ENCODE assay signal across 9 mouse cellular contexts in genomic region chr14:51940944-51941560, GRCm38 (mm10). TPM values are rescaled to one million over a fixed set of nuclear protein-coding genes. Genes with fewer than 3 reads are reported as not detected.
DNase-seq lines count a peak whose midpoint lies in the region; ATAC-seq lines count a peak whose summit lies in the region.
"Had no signal": no experiment of that assay in that cellular context is flagged by ENCODE, and none has a peak within 500 bp of the region (broad histone marks: within the 10 kb centered on the region; RNA-seq: fewer than 3 reads in every experiment).

No protein-coding gene starts in this region.

- H3K4me2 ChIP-seq in liver, embryonic 11.5 days, result no peak overlapping the region
- H3K4me2 ChIP-seq: neural tube, embryonic 12.5 days had no signal

- H3K27ac ChIP-seq in liver, embryonic 11.5 days (ENCODE audit: low read depth, low read length), result no peak overlapping the region
- H3K27ac ChIP-seq: neural tube, embryonic 12.5 days had no signal

- intact Hi-C loops in heart, postnatal 36 days (cut with DNase I), result loop anchor here (5.0 kb wide), 1 partner anchor 41 kb away; the partner anchor contains the start of gene Arhgef40

- peak; percentile 46 for DNase-seq in urinary bladder, postnatal 14 days (ENCODE audit: low spot score)
- DNase-seq in urinary bladder, postnatal 25 days (ENCODE audit: low spot score), result no peak
- DNase-seq in heart, postnatal 36 days, result peak; percentile 26 to 32
- no peak for DNase-seq in liver, embryonic 11.5 days (ENCODE audit: low spot score)
- no peak for DNase-seq in left cerebral cortex, adult 11 months (ENCODE audit: low spot score)
- no peak for DNase-seq in cerebellum, adult 9-11 months
- no peak for DNase-seq in spleen, postnatal 36 days (ENCODE audit: low spot score in 2 of 2)

- no peaks in the 10 kb centered on the region for H3K27me3 ChIP-seq in liver, embryonic 11.5 days (replicated peaks; ENCODE audit: control insufficient read depth, insufficient read depth, low read length)
- H3K27me3 ChIP-seq: neural tube, embryonic 12.5 days had no signal

- H3K9ac ChIP-seq in liver, embryonic 11.5 days (ENCODE audit: low read depth, low read length), result no peak overlapping the region
- H3K9ac ChIP-seq: neural tube, embryonic 12.5 days had no signal

- no peak overlapping the region for H3K4me3 ChIP-seq in liver, embryonic 11.5 days (ENCODE audit: low read depth, low read length)
- H3K4me3 ChIP-seq: neural tube, embryonic 12.5 days had no signal

- WGBS in liver, embryonic 11.5 days, result 39% methylated on average over 8 of the region's 8 CpGs

- 0 out of 2 replicates have a peak, but pooled peaks cover 7% of the 10 kb centered on the region for H3K4me1 ChIP-seq in liver, embryonic 11.5 days (replicated peaks; ENCODE audit: control insufficient read depth, insufficient read depth, low read length)

- peak; percentile 43; the same call in 1 of the 2 replicates for ATAC-seq in liver, embryonic 11.5 days (replicated peaks; ENCODE audit: low FRiP score)
- no peak for ATAC-seq in CD4-positive, CD25-positive, alpha-beta regulatory T cell, adult 4 months

- H3K9me3 ChIP-seq in liver, embryonic 11.5 days (ENCODE audit: control insufficient read depth, low read length), result no peaks in the 10 kb centered on the region
- H3K9me3 ChIP-seq: neural tube, embryonic 12.5 days had no signal

- no peaks in the 10 kb centered on the region for H3K36me3 ChIP-seq in liver, embryonic 11.5 days (ENCODE audit: control insufficient read depth, insufficient read depth, low read length)
- H3K36me3 ChIP-seq: neural tube, embryonic 12.5 days had no signal

RNA-seq across cellular contexts. Expression of gene Rnase13, which starts 18.5 kb away (rescaled TPM):
- total RNA-seq in heart, postnatal 36 days (2021), result not detected
- not detected in 2 replicates for polyA plus RNA-seq in liver, embryonic 11.5 days (2014; fragmentation: Nextera tagmentation; extraction: Ambion mirVana)
- polyA plus RNA-seq in CD4-positive, CD25-positive, alpha-beta regulatory T cell, adult 4 months (2017; shearing (Covaris generic)), result not detected
- polyA plus RNA-seq: neural tube, embryonic 12.5 days had no signal

RNA-seq across cellular contexts. Expression of gene Tppp2, which starts 22.8 kb away (rescaled TPM):
- total RNA-seq in heart, postnatal 36 days (2021), result not detected
- not detected in 2 replicates for polyA plus RNA-seq in liver, embryonic 11.5 days (2014; fragmentation: Nextera tagmentation; extraction: Ambion mirVana)
- polyA plus RNA-seq in CD4-positive, CD25-positive, alpha-beta regulatory T cell, adult 4 months (2017; shearing (Covaris generic)), result not detected
- polyA plus RNA-seq: neural tube, embryonic 12.5 days had no signal

RNA-seq across cellular contexts. Expression of gene Ndrg2, which starts 27.1 kb away (rescaled TPM):
- total RNA-seq in heart, postnatal 36 days (2021), result 1,000 to 10,000 TPM; 1,444 to 1,487 TPM
- polyA plus RNA-seq in liver, embryonic 11.5 days (2014; fragmentation: Nextera tagmentation; extraction: Ambion mirVana), result 19.2 and 21.5 TPM in 2 replicates
- polyA plus RNA-seq in CD4-positive, CD25-positive, alpha-beta regulatory T cell, adult 4 months (2017; shearing (Covaris generic)), result 10 to 100 TPM; 25.0 to 38.1 TPM

RNA-seq across cellular contexts. Expression of gene Arhgef40, which starts 43.5 kb away (rescaled TPM):
- 10 to 100 TPM; 30.3 to 34.7 TPM for total RNA-seq in heart, postnatal 36 days (2021)
- 50.7 and 61.8 TPM in 2 replicates for polyA plus RNA-seq in liver, embryonic 11.5 days (2014; fragmentation: Nextera tagmentation; extraction: Ambion mirVana)
- under 1 TPM in 1 of 2 experiments, not detected in 1; 0.70 TPM for polyA plus RNA-seq in CD4-positive, CD25-positive, alpha-beta regulatory T cell, adult 4 months (2017; shearing (Covaris generic))

RNA-seq across cellular contexts. Expression of gene Slc39a2, which starts 48.4 kb away (rescaled TPM):
- total RNA-seq in heart, postnatal 36 days (2021), result under 1 TPM; 0.11 to 0.22 TPM
- polyA plus RNA-seq in liver, embryonic 11.5 days (2014; fragmentation: Nextera tagmentation; extraction: Ambion mirVana), result 0.07 and 0.14 TPM in 2 replicates
- under 1 TPM; 0.39 to 0.71 TPM for polyA plus RNA-seq in CD4-positive, CD25-positive, alpha-beta regulatory T cell, adult 4 months (2017; shearing (Covaris generic))

Comparison
In these comparisons a context has a peak if more than half of its experiments do, and no peak if none do; other contexts are left out.
1. DNase-seq: peak in urinary bladder, postnatal 14 days (single experiment) and heart, postnatal 36 days (2 of 2); none in urinary bladder, postnatal 25 days (single experiment), liver, embryonic 11.5 days (single experiment), left cerebral cortex, adult 11 months (single experiment), cerebellum, adult 9-11 months (single experiment) and spleen, postnatal 36 days (0 of 2).